Mouse (Mus musculus): ENCODE measurements around the gene Gad1. TPM values are rescaled to one million over a fixed set of nuclear protein-coding genes. Genes with fewer than 3 reads are reported as not detected.

The Gad1 gene
- total and polyA plus RNA-seq, 3 experiments = 0.05 TPM; not detected in 2

- H3K36me3 ChIP-seq (replicated peaks) = no peaks in the 10 kb centered on the region
- peaks cover 4% of the 10 kb centered on the region; the same call in 1 of the 2 replicates for H3K27me3 ChIP-seq (ENCODE audit: insufficient read depth, low read length)
- TF ChIP-seq TAL1 (conservative IDR thresholded peaks at IDR 0.05; ENCODE audit: low read depth, low read length) = no peak
- no peak for TF ChIP-seq POLR2AphosphoS5 (IDR thresholded peaks at IDR 0.05; ENCODE audit: insufficient replicate concordance, low read depth, low read length)
- TF ChIP-seq GATA2 (IDR thresholded peaks at IDR 0.05; ENCODE audit: borderline replicate concordance, low read depth, low read length) = no peak
- no peak for TF ChIP-seq CTCF (IDR thresholded peaks at IDR 0.05; ENCODE audit: low read depth, low read length)
- TF ChIP-seq GATA1 (IDR thresholded peaks at IDR 0.05; ENCODE audit: borderline replicate concordance, low read length) = no peak
- no peaks in the 10 kb centered on the region for H3K4me1 ChIP-seq (ENCODE audit: insufficient read depth, low read depth, low read length)
- no peak for ATAC-seq (ENCODE audit: extremely low read depth, insufficient number of reproducible peaks, low FRiP score, poor library complexity, severe bottlenecking)
- peaks cover 3% of the 10 kb centered on the region for H3K9me3 ChIP-seq (replicated peaks)
- no peak for DNase-seq (ENCODE audit: low spot score)
- H3K4me3 ChIP-seq (ENCODE audit: low read depth, low read length) = no peak overlapping the region
Observed at GRCm38 (mm10) chr2:70628397-70628796, 75.5 kb downstream of the Gad1 start.

GRCm38 (mm10) chr2:70629339-70629761 is 76.5 kb downstream of the Gad1 start:
- DNase-seq (ENCODE audit: low spot score) (no peak), ATAC-seq (ENCODE audit: extremely low read depth, insufficient number of reproducible peaks, low FRiP score, poor library complexity, severe bottlenecking) (no peak)
- H3K27me3 ChIP-seq (ENCODE audit: insufficient read depth, low read length) = peaks cover 4% of the 10 kb centered on the region
- H3K36me3 ChIP-seq (replicated peaks) = no peaks in the 10 kb centered on the region
- TF ChIP-seq TAL1 (conservative IDR thresholded peaks at IDR 0.05; ENCODE audit: low read depth, low read length) (no peak), POLR2AphosphoS5 (IDR thresholded peaks at IDR 0.05; ENCODE audit: insufficient replicate concordance, low read depth, low read length) (no peak), GATA1 (IDR thresholded peaks at IDR 0.05; ENCODE audit: borderline replicate concordance, low read length) (no peak), CTCF (IDR thresholded peaks at IDR 0.05; ENCODE audit: low read depth, low read length) (no peak), GATA2 (IDR thresholded peaks at IDR 0.05; ENCODE audit: borderline replicate concordance, low read depth, low read length) (no peak)
- peaks cover 3% of the 10 kb centered on the region for H3K9me3 ChIP-seq (replicated peaks)
- no peak overlapping the region for H3K4me3 ChIP-seq (ENCODE audit: low read depth, low read length)
- no peaks in the 10 kb centered on the region for H3K4me1 ChIP-seq (ENCODE audit: insufficient read depth, low read depth, low read length)

GRCm38 (mm10) chr2:70629921-70630320 is 77.0 kb downstream of the Gad1 start:
- no peak for TF ChIP-seq GATA2 (IDR thresholded peaks at IDR 0.05; ENCODE audit: borderline replicate concordance, low read depth, low read length)
- no peak for TF ChIP-seq GATA1 (IDR thresholded peaks at IDR 0.05; ENCODE audit: borderline replicate concordance, low read length)
- TF ChIP-seq TAL1 (conservative IDR thresholded peaks at IDR 0.05; ENCODE audit: low read depth, low read length) = no peak
- no peak for TF ChIP-seq POLR2AphosphoS5 (IDR thresholded peaks at IDR 0.05; ENCODE audit: insufficient replicate concordance, low read depth, low read length)
- TF ChIP-seq CTCF (IDR thresholded peaks at IDR 0.05; ENCODE audit: low read depth, low read length) = no peak
- H3K4me1 ChIP-seq (ENCODE audit: insufficient read depth, low read depth, low read length) = no peaks in the 10 kb centered on the region
- DNase-seq (ENCODE audit: low spot score) (no peak), ATAC-seq (ENCODE audit: extremely low read depth, insufficient number of reproducible peaks, low FRiP score, poor library complexity, severe bottlenecking) (no peak)
- peaks cover 3% of the 10 kb centered on the region for H3K9me3 ChIP-seq (replicated peaks)
- no peak overlapping the region for H3K4me3 ChIP-seq (ENCODE audit: low read depth, low read length)
- H3K36me3 ChIP-seq (replicated peaks) = no peaks in the 10 kb centered on the region
- H3K27me3 ChIP-seq (ENCODE audit: insufficient read depth, low read length) = peaks cover 4% of the 10 kb centered on the region

GRCm38 (mm10) chr2:70631321-70631720 is 78.4 kb downstream of the Gad1 start:
- no peaks in the 10 kb centered on the region for H3K4me1 ChIP-seq (ENCODE audit: insufficient read depth, low read depth, low read length)
- ATAC-seq (ENCODE audit: extremely low read depth, insufficient number of reproducible peaks, low FRiP score, poor library complexity, severe bottlenecking) (no peak), DNase-seq (ENCODE audit: low spot score) (no peak)
- H3K27me3 ChIP-seq (ENCODE audit: insufficient read depth, low read length) = peaks cover 4% of the 10 kb centered on the region
- no peaks in the 10 kb centered on the region for H3K36me3 ChIP-seq (replicated peaks)
- TF ChIP-seq CTCF (IDR thresholded peaks at IDR 0.05; ENCODE audit: low read depth, low read length) (no peak), GATA2 (IDR thresholded peaks at IDR 0.05; ENCODE audit: borderline replicate concordance, low read depth, low read length) (no peak)
- no peak overlapping the region for H3K4me3 ChIP-seq (ENCODE audit: low read depth, low read length)
- peaks cover 3% of the 10 kb centered on the region for H3K9me3 ChIP-seq (replicated peaks)

GRCm38 (mm10) chr2:70632412-70632811 is 79.5 kb downstream of the Gad1 start:
- TF ChIP-seq TAL1 (conservative IDR thresholded peaks at IDR 0.05; ENCODE audit: low read depth, low read length) (no peak), GATA2 (IDR thresholded peaks at IDR 0.05; ENCODE audit: borderline replicate concordance, low read depth, low read length) (no peak), POLR2AphosphoS5 (IDR thresholded peaks at IDR 0.05; ENCODE audit: insufficient replicate concordance, low read depth, low read length) (no peak), GATA1 (IDR thresholded peaks at IDR 0.05; ENCODE audit: borderline replicate concordance, low read length) (no peak), CTCF (IDR thresholded peaks at IDR 0.05; ENCODE audit: low read depth, low read length) (no peak)
- no peak for DNase-seq (ENCODE audit: low spot score)
- H3K36me3 ChIP-seq (replicated peaks) = no peaks in the 10 kb centered on the region

GRCm38 (mm10) chr2:70634028-70634690 is 81.3 kb downstream of the Gad1 start:
- no peak overlapping the region for H3K4me3 ChIP-seq (ENCODE audit: low read depth, low read length)
- no peak for TF ChIP-seq GATA1 (IDR thresholded peaks at IDR 0.05; ENCODE audit: borderline replicate concordance, low read length)
- TF ChIP-seq GATA2 (IDR thresholded peaks at IDR 0.05; ENCODE audit: borderline replicate concordance, low read depth, low read length) = no peak
- TF ChIP-seq POLR2AphosphoS5 (IDR thresholded peaks at IDR 0.05; ENCODE audit: insufficient replicate concordance, low read depth, low read length) = no peak
- TF ChIP-seq CTCF (IDR thresholded peaks at IDR 0.05; ENCODE audit: low read depth, low read length) = no peak
- no peak for TF ChIP-seq TAL1 (conservative IDR thresholded peaks at IDR 0.05; ENCODE audit: low read depth, low read length)
- H3K27me3 ChIP-seq (ENCODE audit: insufficient read depth, low read length) = peaks cover 12% of the 10 kb centered on the region
- no peak for DNase-seq (ENCODE audit: low spot score)
- peaks cover 8% of the 10 kb centered on the region for H3K9me3 ChIP-seq (replicated peaks)
- no peaks in the 10 kb centered on the region for H3K36me3 ChIP-seq (replicated peaks)
- H3K4me1 ChIP-seq (ENCODE audit: insufficient read depth, low read depth, low read length) = no peaks in the 10 kb centered on the region
- ATAC-seq (ENCODE audit: extremely low read depth, insufficient number of reproducible peaks, low FRiP score, poor library complexity, severe bottlenecking) = no peak

More at GRCm38 (mm10) chr2:70632412-70632811, 79.5 kb downstream of the Gad1 start:
- Histone ChIP-seq H3K4me1 (ENCODE audit: insufficient read depth, low read depth, low read length) (no peaks in the 10 kb centered on the region), H3K9me3 (replicated peaks) (peaks cover 6% of the 10 kb centered on the region), H3K4me3 (ENCODE audit: low read depth, low read length) (no peak overlapping the region), H3K27me3 (ENCODE audit: insufficient read depth, low read length) (peaks cover 10% of the 10 kb centered on the region)
- ATAC-seq (ENCODE audit: extremely low read depth, insufficient number of reproducible peaks, low FRiP score, poor library complexity, severe bottlenecking) = no peak
